Mouse (Mus musculus) forebrain, embryonic 15.5 days (tissue): ENCODE data around the gene Cstb. TPM values are rescaled to one million over a fixed set of nuclear protein-coding genes. Genes with fewer than 3 reads are reported as not detected.
"Not testable (repeated sequence)": the region's sequence is repeated elsewhere in the genome, so short reads cannot be mapped to it uniquely, and the experiment has no call there.

Experiments used
- ATAC-seq: fragments of 200-750 bp; cut with Nextera tagmentation; replicated peaks from 2 replicates; pipeline ENCODE4 v1.8.0; 2017; ENCODE audit warnings: mild to moderate bottlenecking, moderate TSS enrichment, moderate library complexity
- H3K27ac ChIP-seq: fragments of 300-500 bp; sonication (generic); replicated peaks from 2 replicates; pipeline ENCODE4 v1.5.1; 2015; ENCODE audit warnings: mild to moderate bottlenecking, inconsistent platforms
- H3K27me3 ChIP-seq: fragments of 300-500 bp; sonication (generic); 2 replicates; pipeline ENCODE4 v1.6.1; 2015; ENCODE audit warnings: inconsistent platforms
- H3K36me3 ChIP-seq: fragments of 300-500 bp; sonication (generic); 2 replicates; pipeline ENCODE4 v1.6.1; 2015; ENCODE audit warnings: mild to moderate bottlenecking, inconsistent platforms
- H3K4me1 ChIP-seq: fragments of 300-500 bp; sonication (generic); 2 replicates; pipeline ENCODE4 v1.6.1; 2015; ENCODE audit warnings: inconsistent platforms
- H3K4me2 ChIP-seq: fragments of 300-500 bp; sonication (generic); replicated peaks from 2 replicates; pipeline ENCODE4 v1.6.1; 2015; ENCODE audit warnings: mild to moderate bottlenecking, inconsistent platforms
- H3K4me3 ChIP-seq: fragments of 300-500 bp; sonication (generic); 2 replicates; pipeline ENCODE4 v1.5.1; 2015; ENCODE audit warnings: mild to moderate bottlenecking, inconsistent platforms
- H3K9ac ChIP-seq: fragments of 300-500 bp; sonication (generic); replicated peaks from 2 replicates; pipeline ENCODE4 v1.6.1; 2015; ENCODE audit warnings: mild to moderate bottlenecking, inconsistent platforms
- H3K9me3 ChIP-seq: fragments of 300-500 bp; sonication (generic); 2 replicates; pipeline ENCODE4 v1.6.1; 2016; ENCODE audit warnings: inconsistent platforms
- WGBS: fragments of 180-500 bp; shearing (Covaris S2); methylation state at CpG from one replicate; pipeline ENCODE4 v1.1.7; 2015; ENCODE audit warnings: mixed read lengths; 5-methylcytosine and 5-hydroxymethylcytosine counted together
- polyA plus RNA-seq: library from polyadenylated mRNA; unstranded; fragments of >200 nt; fragmentation: Nextera tagmentation; extraction: Ambion mirVana; gene quantifications from 2 replicates; pipeline ENCODE4 v1.2.1, GENCODE M21; 2015

The Cstb gene
- polyA plus RNA-seq, 1 experiment from 2014 or later: 100 TPM

DNA sequence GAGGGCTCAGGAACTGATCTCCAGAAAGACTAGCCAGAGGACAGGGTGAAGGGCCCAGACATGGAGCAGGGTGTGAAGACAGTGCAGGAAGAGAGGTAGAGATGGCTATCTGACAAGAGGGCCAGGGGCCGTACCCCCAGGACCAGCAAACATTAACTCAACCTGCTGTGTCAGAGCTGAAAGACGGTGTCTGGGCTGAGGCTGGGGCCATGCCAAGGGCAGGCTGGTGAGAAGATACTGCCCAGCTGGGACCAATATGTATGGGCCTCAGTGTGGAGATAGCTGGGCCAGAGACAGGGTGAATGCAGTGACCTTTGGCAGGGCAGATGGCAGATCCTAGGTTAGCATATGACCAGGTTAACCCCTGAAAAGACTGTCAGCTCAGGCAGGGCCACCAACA lies 24.3 kb upstream of the Cstb start:
- H3K4me3 ChIP-seq: no peak overlapping the region
- WGBS: 98% methylated on average over 2 of the region's 2 CpGs
- no peaks in the 10 kb centered on the region for H3K27me3 ChIP-seq
- no peak overlapping the region for H3K27ac ChIP-seq
- H3K4me1 ChIP-seq: peaks cover 4% of the 10 kb centered on the region
- no peak overlapping the region for H3K9ac ChIP-seq
- ATAC-seq: no peak
- no peak overlapping the region for H3K4me2 ChIP-seq
- no peaks in the 10 kb centered on the region for H3K9me3 ChIP-seq
- peaks cover 64% of the 10 kb centered on the region for H3K36me3 ChIP-seq

DNA sequence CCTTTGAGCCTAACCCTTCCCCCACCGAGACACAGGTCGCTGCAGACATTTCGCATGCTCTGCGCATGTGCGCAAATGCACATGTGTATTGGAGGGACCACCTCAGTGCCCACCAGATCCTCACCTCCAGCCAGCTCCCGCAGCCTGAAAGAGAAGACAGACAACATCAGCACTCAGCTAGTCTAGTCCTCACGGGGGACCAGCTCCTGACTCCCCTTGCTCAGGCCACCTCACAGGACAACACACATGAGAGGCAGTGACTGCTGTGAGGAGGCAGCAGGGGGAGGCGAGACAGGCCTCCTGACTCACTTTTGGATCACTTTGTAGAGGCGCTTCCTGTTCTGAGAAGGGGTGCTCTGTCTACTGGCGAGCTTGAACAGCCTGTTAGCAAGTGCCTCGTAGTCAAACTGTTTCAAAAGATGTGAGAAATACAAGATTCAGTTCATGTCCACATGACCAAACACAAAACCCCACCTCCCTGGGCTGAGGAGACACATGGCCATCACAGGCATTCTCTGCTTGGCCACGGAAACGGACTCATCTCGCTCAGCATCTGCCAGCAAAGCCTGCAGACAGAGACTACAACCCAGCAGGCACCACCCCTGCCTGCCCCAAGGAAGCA lies 23.1 kb upstream of the Cstb start:
- Histone ChIP-seq H3K27ac (no peak overlapping the region), H3K4me1 (no peaks in the 10 kb centered on the region), H3K36me3 (peaks cover 77% of the 10 kb centered on the region), H3K27me3 (no peaks in the 10 kb centered on the region), H3K4me3 (no peak overlapping the region), H3K9me3 (no peaks in the 10 kb centered on the region), H3K9ac (no peak overlapping the region), H3K4me2 (no peak overlapping the region)
- 91% methylated on average over 14 of the region's 14 CpGs for WGBS
- no peak for ATAC-seq

DNA sequence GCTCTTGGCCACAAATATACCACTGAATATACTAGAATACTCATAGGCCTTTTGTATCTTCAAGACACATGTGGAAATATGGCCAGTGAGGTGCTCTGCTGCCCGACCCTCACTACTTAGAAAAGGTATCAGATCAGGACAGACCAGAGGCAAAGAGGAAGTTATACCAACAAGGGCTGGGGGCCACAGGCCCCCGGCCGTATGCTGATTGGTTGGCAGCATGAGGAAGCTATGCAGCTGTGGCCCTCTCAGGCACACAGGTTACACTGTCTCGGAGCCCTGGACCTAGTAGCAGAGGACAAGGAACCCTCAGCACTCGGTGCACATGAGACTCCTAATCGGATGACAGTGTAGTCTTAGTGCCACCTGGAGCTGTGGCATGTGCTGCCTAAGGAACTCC lies 19.3 kb upstream of the Cstb start:
- ATAC-seq: no peak
- peaks cover 3% of the 10 kb centered on the region for H3K4me1 ChIP-seq
- WGBS: 94% methylated on average over 6 of the region's 6 CpGs
- H3K4me3 ChIP-seq: no peak overlapping the region
- H3K9ac ChIP-seq: no peak overlapping the region
- peaks cover 93% of the 10 kb centered on the region for H3K36me3 ChIP-seq
- no peak overlapping the region for H3K4me2 ChIP-seq
- H3K27ac ChIP-seq: no peak overlapping the region
- no peaks in the 10 kb centered on the region for H3K27me3 ChIP-seq
- H3K9me3 ChIP-seq: no peaks in the 10 kb centered on the region

DNA sequence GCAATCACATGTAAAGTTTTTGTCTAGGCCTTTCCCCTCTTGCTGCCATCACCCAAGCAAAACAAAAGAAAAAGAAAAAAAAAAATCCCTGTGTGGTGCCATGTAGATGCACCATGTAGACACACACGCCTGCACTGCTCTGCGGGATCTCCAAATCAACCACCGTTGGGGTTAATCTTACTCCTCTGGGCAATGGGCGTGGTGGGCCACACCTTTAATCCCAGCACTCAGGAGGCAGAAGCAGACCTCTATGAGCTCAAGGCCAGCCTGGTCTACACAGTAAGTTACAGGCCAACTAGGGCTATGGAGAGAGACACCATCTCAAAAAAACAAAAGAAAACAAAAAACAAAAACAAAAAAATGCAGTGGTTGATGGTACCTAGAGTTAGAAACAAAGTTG lies 18.3 kb upstream of the Cstb start:
- peaks cover 13% of the 10 kb centered on the region for H3K4me1 ChIP-seq
- no peak overlapping the region for H3K27ac ChIP-seq
- no peak overlapping the region for H3K9ac ChIP-seq
- WGBS: 92% methylated on average over 4 of the region's 4 CpGs
- no peak for ATAC-seq
- H3K4me2 ChIP-seq: no peak overlapping the region
- no peak overlapping the region for H3K4me3 ChIP-seq
- peaks cover 83% of the 10 kb centered on the region for H3K36me3 ChIP-seq
- H3K9me3 ChIP-seq: no peaks in the 10 kb centered on the region
- no peaks in the 10 kb centered on the region for H3K27me3 ChIP-seq

DNA sequence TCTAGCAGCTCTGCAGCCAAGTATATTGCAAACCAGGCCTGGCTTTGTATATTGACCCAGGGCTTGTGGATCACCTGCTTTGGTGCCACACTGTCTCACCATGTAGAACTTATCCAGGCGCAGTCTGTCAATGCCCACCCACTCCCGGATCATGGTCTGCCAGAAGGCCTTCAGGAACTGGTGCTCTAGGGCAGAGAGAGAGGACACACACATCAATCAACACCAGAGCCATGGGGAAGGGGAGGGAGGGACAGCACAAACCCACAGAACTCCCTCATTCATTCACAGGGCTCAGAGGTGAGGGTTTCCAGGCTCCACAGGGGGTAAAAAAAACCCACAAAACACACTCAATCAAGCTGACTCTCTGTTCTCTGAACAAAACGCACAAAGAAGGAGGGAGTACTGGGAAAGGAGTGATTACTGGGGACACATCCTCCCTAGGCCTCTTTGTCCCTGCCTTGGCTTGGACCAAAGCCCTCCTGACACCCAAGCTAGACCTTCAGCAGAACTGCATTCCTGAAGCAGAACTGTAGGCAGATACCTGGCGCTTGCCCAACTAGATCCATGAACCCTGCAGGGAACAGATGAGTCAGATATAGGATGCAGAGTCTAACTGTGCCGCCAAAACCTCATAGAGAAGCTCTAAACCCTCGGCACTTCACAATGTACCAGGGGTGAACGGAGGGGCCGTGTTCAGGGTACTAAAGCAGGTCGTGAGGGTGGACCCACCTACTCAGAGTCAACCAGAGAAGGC lies 16.3 kb upstream of the Cstb start:
- Histone ChIP-seq H3K27ac (no peak overlapping the region), H3K36me3 (peaks cover 62% of the 10 kb centered on the region), H3K4me3 (no peak overlapping the region), H3K4me1 (peaks cover 18% of the 10 kb centered on the region), H3K4me2 (no peak overlapping the region), H3K9me3 (no peaks in the 10 kb centered on the region), H3K27me3 (no peaks in the 10 kb centered on the region), H3K9ac (no peak overlapping the region)
- no peak for ATAC-seq
- 86% methylated on average over 9 of the region's 9 CpGs for WGBS

DNA sequence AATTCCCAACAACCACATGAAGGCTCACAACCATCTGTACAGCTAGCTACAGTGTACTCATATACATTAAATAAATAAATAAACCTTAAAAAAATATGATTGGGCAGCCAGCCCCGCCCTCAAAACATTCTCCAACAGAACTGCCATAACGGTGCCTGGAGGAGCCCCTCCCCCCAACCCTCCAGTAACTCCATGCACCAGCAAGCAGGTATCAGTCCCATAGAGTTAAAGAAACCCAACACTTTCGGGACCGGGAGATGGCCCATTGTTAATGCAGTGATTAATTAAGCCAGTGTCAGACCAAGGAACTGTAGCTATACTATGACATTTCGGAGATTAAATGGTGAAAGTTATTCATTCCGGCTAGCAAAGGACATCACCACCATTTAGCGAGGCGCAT lies 13.6 kb upstream of the Cstb start:
- peak; percentile 7; the same call in 1 of the 2 replicates for ATAC-seq
- H3K27me3 ChIP-seq: no peaks in the 10 kb centered on the region
- no peak overlapping the region for H3K27ac ChIP-seq
- peaks cover 18% of the 10 kb centered on the region for H3K4me1 ChIP-seq
- H3K9ac ChIP-seq: peak overlapping the region; percentile 77
- H3K4me3 ChIP-seq: peak overlapping the region; percentile 89
- H3K36me3 ChIP-seq: peaks cover 38% of the 10 kb centered on the region
- WGBS: 13% methylated on average over 8 of the region's 8 CpGs
- H3K9me3 ChIP-seq: no peaks in the 10 kb centered on the region
- H3K4me2 ChIP-seq: peak overlapping the region; percentile 67

DNA sequence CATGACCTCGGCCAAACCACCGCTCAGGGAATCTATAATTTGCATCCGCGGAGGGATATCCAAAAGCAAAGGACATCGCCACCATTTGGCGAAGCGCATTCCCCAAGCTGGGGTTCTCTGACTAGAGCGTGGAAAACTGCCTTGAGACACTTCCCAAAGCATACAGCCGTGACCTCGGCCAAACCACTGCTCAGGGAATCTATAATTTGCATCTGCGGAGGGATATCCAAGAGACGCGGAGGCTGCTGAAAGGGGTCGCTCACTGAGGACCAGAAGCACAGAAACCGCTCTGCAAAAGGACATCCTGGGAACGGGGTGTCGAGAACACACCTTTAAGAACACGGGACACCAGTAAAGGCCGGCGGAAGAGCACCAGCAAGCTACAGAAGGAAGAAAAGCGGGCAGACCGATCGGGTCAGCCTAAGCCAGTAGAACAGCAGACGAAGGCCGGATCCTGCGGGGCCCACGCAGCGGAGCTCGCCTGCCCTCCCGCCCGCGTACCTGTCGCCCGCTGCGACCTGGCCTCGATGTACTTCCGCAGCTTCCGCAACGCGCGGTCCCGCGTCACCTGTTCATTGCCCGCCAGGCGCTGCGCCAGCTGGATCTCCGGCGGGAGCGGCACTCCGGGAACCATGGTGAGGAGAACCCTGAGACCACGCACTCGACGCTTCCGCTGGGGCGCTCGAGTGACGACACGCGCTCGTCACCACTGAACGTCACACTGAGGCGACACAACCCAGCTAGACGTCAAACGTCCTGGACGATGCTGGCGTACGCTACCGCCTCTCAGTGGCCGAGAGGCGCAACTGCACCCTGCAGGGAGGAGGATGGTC lies 12.9 kb upstream of the Cstb start, which contains the start of gene Rrp1:
Gene Rrp1, minus strand, starts transcription at position 725 of the 833 bp plus-strand sequence.
- Histone ChIP-seq H3K4me2 (peak within 1 kb of the TSS; percentile 67), H3K27ac (peak within 1 kb of the TSS; percentile 84), H3K27me3 (no peaks in the 10 kb centered on the region), H3K9me3 (no peaks in the 10 kb centered on the region), H3K4me1 (peaks cover 18% of the 10 kb centered on the region), H3K4me3 (peak within 1 kb of the TSS; percentile 89), H3K9ac (peak within 1 kb of the TSS; percentile 77), H3K36me3 (peaks cover 31% of the 10 kb centered on the region)
- peak; percentile 96 for ATAC-seq
- WGBS: under 1% methylated on average over 70 of the region's 70 CpGs

DNA sequence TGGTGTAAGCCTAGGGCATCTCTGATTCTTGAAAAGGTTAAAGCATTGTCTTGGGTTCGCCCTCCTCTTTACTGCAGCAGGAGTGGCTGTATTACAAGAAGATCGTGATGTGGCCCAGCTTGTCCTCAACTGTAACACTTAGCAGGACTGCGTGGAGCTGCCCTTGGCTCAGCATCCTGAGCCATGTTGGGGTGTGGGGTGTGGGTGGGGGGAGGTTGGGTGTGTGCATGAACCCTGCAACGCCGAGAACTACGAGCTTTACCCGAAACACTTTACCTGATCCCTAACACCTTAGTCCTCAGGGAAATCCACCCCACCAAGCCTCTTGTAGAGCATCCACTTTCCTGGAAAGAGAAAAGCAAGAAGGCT lies 12.3 kb upstream of the Cstb start:
- H3K4me1 ChIP-seq: peaks cover 18% of the 10 kb centered on the region
- peaks cover 26% of the 10 kb centered on the region for H3K36me3 ChIP-seq
- no peaks in the 10 kb centered on the region for H3K9me3 ChIP-seq
- WGBS: 46% methylated on average over 7 of the region's 7 CpGs
- peak overlapping the region; percentile 77 for H3K9ac ChIP-seq
- no peaks in the 10 kb centered on the region for H3K27me3 ChIP-seq
- H3K4me2 ChIP-seq: peak overlapping the region; percentile 67
- peak overlapping the region; percentile 89 for H3K4me3 ChIP-seq
- no peak; the same call in none of the 2 replicates for ATAC-seq
- peak overlapping the region; percentile 84 for H3K27ac ChIP-seq

DNA sequence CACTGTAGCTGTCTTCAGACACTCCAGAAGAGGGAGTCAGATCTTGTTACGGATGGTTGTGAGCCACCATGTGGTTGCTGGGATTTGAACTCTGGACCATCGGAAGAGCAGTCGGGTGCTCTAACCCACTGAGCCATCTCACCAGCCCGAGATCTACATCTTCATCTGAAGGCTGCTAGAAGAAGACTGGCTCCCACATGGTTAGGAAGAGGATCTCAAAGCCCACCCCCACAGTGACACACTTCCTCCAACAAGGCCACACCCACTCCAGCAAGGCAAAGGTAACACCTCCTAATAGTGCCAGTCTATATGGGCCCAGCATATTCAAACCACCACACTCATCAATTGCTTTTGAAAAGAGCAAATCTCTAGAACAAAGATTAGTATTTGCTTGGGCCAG lies 10.5 kb upstream of the Cstb start:
- WGBS: 84% methylated on average over 4 of the region's 4 CpGs
- H3K36me3 ChIP-seq, ATAC-seq, H3K9ac ChIP-seq, H3K4me3 ChIP-seq, H3K9me3 ChIP-seq, H3K27me3 ChIP-seq, H3K4me2 ChIP-seq, H3K27ac ChIP-seq: not testable (repeated sequence)
- peaks cover 18% of the 10 kb centered on the region for H3K4me1 ChIP-seq

DNA sequence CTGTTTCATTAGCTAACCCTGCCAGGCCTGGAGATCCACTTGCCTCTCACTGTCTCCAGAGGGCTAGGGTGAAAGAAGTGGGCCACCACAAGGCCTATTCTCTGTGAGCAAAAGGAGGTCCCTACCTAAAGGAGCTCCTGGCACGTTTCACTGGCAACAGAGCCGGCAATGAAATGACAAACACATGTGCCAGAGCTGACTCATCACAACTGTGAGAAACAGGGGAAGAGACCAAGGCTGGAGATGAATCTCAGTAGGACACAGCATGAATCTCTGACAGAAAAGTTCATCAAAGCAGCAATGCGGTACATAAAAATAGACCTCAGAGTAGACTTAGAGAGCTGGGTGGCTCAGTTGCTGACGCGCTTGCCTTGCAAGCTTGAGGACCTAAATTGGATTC lies 7.6 kb upstream of the Cstb start:
- Histone ChIP-seq H3K4me3 (no peak overlapping the region), H3K4me1 (peaks cover 5% of the 10 kb centered on the region), H3K27ac (no peak overlapping the region), H3K9ac (no peak overlapping the region), H3K27me3 (no peaks in the 10 kb centered on the region), H3K4me2 (no peak overlapping the region), H3K9me3 (no peaks in the 10 kb centered on the region), H3K36me3 (no peaks in the 10 kb centered on the region)
- ATAC-seq: no peak
- WGBS: 60% methylated on average over 5 of the region's 5 CpGs

DNA sequence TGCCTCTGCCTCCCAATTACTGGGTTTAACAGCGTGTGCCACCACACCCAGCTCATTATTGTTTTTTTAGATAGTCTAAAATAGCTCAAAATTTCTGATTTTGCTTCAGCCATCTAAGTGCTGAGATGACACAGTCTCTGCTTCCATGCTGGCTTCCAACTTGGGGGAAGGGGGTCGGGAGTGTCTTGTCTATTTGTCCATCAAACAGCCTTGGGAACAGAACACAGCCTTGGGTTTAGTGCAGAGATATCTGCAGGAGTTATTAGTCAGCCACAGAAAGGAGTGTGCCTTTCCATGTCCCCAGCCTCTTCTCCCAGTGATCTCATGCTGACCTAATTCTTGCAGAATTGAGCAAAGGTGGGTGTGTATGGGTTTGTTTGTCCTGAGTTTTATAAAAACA lies 6.7 kb upstream of the Cstb start:
- ATAC-seq: no peak
- no peaks in the 10 kb centered on the region for H3K9me3 ChIP-seq
- H3K36me3 ChIP-seq: no peaks in the 10 kb centered on the region
- no peaks in the 10 kb centered on the region for H3K4me1 ChIP-seq
- no peak overlapping the region for H3K9ac ChIP-seq
- H3K27ac ChIP-seq: no peak overlapping the region
- 89% methylated on average over 2 of the region's 2 CpGs for WGBS
- H3K27me3 ChIP-seq: no peaks in the 10 kb centered on the region
- H3K4me2 ChIP-seq: no peak overlapping the region
- no peak overlapping the region for H3K4me3 ChIP-seq

DNA sequence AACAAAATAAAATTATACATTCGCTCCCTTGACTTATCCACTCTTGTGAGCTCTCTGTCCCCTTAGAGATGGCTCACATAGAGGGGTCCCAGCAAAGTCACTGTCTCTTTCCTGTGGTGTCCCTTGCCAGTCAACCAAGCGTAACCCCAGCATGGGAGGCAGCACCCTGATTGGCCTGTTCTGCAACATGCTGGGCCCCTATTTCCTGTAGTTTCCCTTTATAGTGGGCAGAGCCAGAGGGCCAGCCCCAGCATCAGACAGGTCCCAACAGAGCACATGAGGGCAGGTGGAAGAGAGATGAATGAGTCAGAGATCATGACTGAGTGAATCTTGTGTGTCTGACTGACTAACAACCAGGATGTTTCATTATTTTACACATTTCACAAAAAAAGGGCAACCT lies 4.5 kb upstream of the Cstb start:
- WGBS: 95% methylated on average over 2 of the region's 2 CpGs
- no peak overlapping the region for H3K4me3 ChIP-seq
- no peak overlapping the region for H3K9ac ChIP-seq
- H3K27ac ChIP-seq: no peak overlapping the region
- no peaks in the 10 kb centered on the region for H3K36me3 ChIP-seq
- no peaks in the 10 kb centered on the region for H3K27me3 ChIP-seq
- peaks cover 5% of the 10 kb centered on the region for H3K4me1 ChIP-seq
- no peak for ATAC-seq
- no peak overlapping the region for H3K4me2 ChIP-seq
- no peaks in the 10 kb centered on the region for H3K9me3 ChIP-seq
